Mouse (Mus musculus) hindbrain, embryonic 16.5 days (tissue): ENCODE results near the gene Gm6020. TPM values are rescaled to one million over a fixed set of nuclear protein-coding genes. Genes with fewer than 3 reads are reported as not detected.

ENCODE experiments used
- polyA plus RNA-seq: library from polyadenylated mRNA; unstranded; fragments of >200 nt; fragmentation: Nextera tagmentation; extraction: Ambion mirVana; gene quantifications from 2 replicates; pipeline ENCODE4 v1.2.1, GENCODE M21; 2015

Gm6020 gene
- polyA plus RNA-seq, 1 experiment from 2014 or later, result not detected

Other genes with a start within 250 kb of the Gm6020 start
- 43.1 and 47.8 TPM in 2 replicates for gene Zfp950, start 43.0 kb upstream of the Gm6020 start, polyA plus RNA-seq
- 0.28 TPM in 1 of 2 replicates, not detected in the other for gene Gm7102, start 7.6 kb upstream of the Gm6020 start, polyA plus RNA-seq
- gene Csf2ra, start 44.5 kb downstream of the Gm6020 start, polyA plus RNA-seq, result 67.9 and 69.4 TPM in 2 replicates
- not detected in 2 replicates for gene Gm21060, start 113.2 kb downstream of the Gm6020 start, polyA plus RNA-seq